Mouse (Mus musculus): ENCODE data around the gene Cyb561d2.

GRCm38 (mm10) chr9:107571534-107572326 lies 29.7 kb upstream of the Cyb561d2 start:
- TF ChIP-seq CTCF (IDR thresholded peaks at IDR 0.05; ENCODE audit: low read depth, low read length) (no peak), POLR2AphosphoS5 (IDR thresholded peaks at IDR 0.05; ENCODE audit: insufficient replicate concordance, low read depth, low read length) (no peak), GATA1 (IDR thresholded peaks at IDR 0.05; ENCODE audit: borderline replicate concordance, low read length) (no peak), TAL1 (conservative IDR thresholded peaks at IDR 0.05; ENCODE audit: low read depth, low read length) (no peak), GATA2 (IDR thresholded peaks at IDR 0.05; ENCODE audit: borderline replicate concordance, low read depth, low read length) (no peak)

Data from G1E (cell line).